Mouse (Mus musculus) bone marrow macrophage, adult 2 months (primary cell): ENCODE measurements around the gene Gm16503.

ENCODE experiments used
- CTCF ChIP-seq: IDR thresholded peaks from 2 replicates; pipeline ENCODE4 v1.5.1; 2012; ENCODE audit warnings: low read depth, mild to moderate bottlenecking, low read length, moderate library complexity
- POLR2A ChIP-seq: IDR thresholded peaks from 2 replicates; pipeline ENCODE4 v1.6.1; 2012; ENCODE audit warnings: mild to moderate bottlenecking, low read depth, low read length, borderline replicate concordance

- TF ChIP-seq CTCF: no peak
- no peak for TF ChIP-seq POLR2A
Observed at GRCm38 (mm10) chr4:147525125-147525524, 14.9 kb upstream of the Gm16503 start.
